Mouse (Mus musculus): ENCODE measurements around the gene Jph4. TPM values are rescaled to one million over a fixed set of nuclear protein-coding genes. Genes with fewer than 3 reads are reported as not detected.

The Jph4 gene
- polyA plus RNA-seq, 1 experiment from 2014 or later = 0.15 TPM

- H3K4me2 ChIP-seq = peak overlapping the region; percentile 24
- peak overlapping the region; percentile 84 for H3K27ac ChIP-seq
- peak; percentile 61 for ATAC-seq
- no peaks in the 10 kb centered on the region for H3K9me3 ChIP-seq (replicated peaks)
- 20% methylated on average over 1 of the region's 1 CpGs for WGBS (ENCODE audit: insufficient replicate concordance)
- H3K27me3 ChIP-seq (replicated peaks) = peaks cover 10% of the 10 kb centered on the region
- peaks cover 75% of the 10 kb centered on the region for H3K4me1 ChIP-seq
- H3K4me3 ChIP-seq = no peak overlapping the region
- no peaks in the 10 kb centered on the region for H3K36me3 ChIP-seq
- no peak overlapping the region for H3K9ac ChIP-seq
Measured at GRCm38 (mm10) chr14:55059009-55059408, 57.7 kb downstream of the Jph4 start.

Other genes with a start within 250 kb of the Jph4 start
- 4.0 and 4.1 TPM in 2 replicates for gene Homez, start 246.0 kb downstream of the Jph4 start, polyA plus RNA-seq (2016; fragmentation: Nextera tagmentation; extraction: Ambion mirVana)
- gene Ppp1r3e, start 239.4 kb downstream of the Jph4 start, polyA plus RNA-seq (2016; fragmentation: Nextera tagmentation; extraction: Ambion mirVana) = 0.80 and 0.83 TPM in 2 replicates
- 0.83 and 1.2 TPM in 2 replicates for gene Bcl2l2, start 233.6 kb downstream of the Jph4 start, polyA plus RNA-seq (2016; fragmentation: Nextera tagmentation; extraction: Ambion mirVana)
- 0.14 TPM in 1 of 2 replicates, not detected in the other for gene Gm20521, start 233.5 kb downstream of the Jph4 start, polyA plus RNA-seq (2016; fragmentation: Nextera tagmentation; extraction: Ambion mirVana)
- 97.0 and 97.9 TPM in 2 replicates for gene Pabpn1, start 224.4 kb downstream of the Jph4 start, polyA plus RNA-seq (2016; fragmentation: Nextera tagmentation; extraction: Ambion mirVana)
- 5.9 and 6.0 TPM in 2 replicates for gene Slc22a17, start 203.8 kb downstream of the Jph4 start, polyA plus RNA-seq (2016; fragmentation: Nextera tagmentation; extraction: Ambion mirVana)
- gene Efs, start 190.8 kb downstream of the Jph4 start, polyA plus RNA-seq (2016; fragmentation: Nextera tagmentation; extraction: Ambion mirVana) = 1.5 and 2.0 TPM in 2 replicates
- not detected in 2 replicates for gene Il25, start 184.2 kb downstream of the Jph4 start, polyA plus RNA-seq (2016; fragmentation: Nextera tagmentation; extraction: Ambion mirVana)
- gene Cmtm5, start 180.7 kb downstream of the Jph4 start, polyA plus RNA-seq (2016; fragmentation: Nextera tagmentation; extraction: Ambion mirVana) = not detected in 2 replicates
- gene Myh6, start 150.0 kb downstream of the Jph4 start, polyA plus RNA-seq (2016; fragmentation: Nextera tagmentation; extraction: Ambion mirVana) = 0.77 and 1.2 TPM in 2 replicates
- not detected in 2 replicates for gene Gm17428, start 140.0 kb downstream of the Jph4 start, polyA plus RNA-seq (2016; fragmentation: Nextera tagmentation; extraction: Ambion mirVana)
- gene Myh7, start 122.3 kb downstream of the Jph4 start, polyA plus RNA-seq (2016; fragmentation: Nextera tagmentation; extraction: Ambion mirVana) = 0.82 and 2.4 TPM in 2 replicates
- 55.6 and 57.5 TPM in 2 replicates for gene Ngdn, start 101.5 kb downstream of the Jph4 start, polyA plus RNA-seq (2016; fragmentation: Nextera tagmentation; extraction: Ambion mirVana)
- gene Zfhx2, start 24.6 kb downstream of the Jph4 start, polyA plus RNA-seq (2016; fragmentation: Nextera tagmentation; extraction: Ambion mirVana) = 2.4 and 2.5 TPM in 2 replicates
- gene Thtpa, start 22.2 kb downstream of the Jph4 start, polyA plus RNA-seq (2016; fragmentation: Nextera tagmentation; extraction: Ambion mirVana) = 6.9 TPM in 2 replicates
- 34.0 and 34.5 TPM in 2 replicates for gene Ap1g2, start 10.3 kb downstream of the Jph4 start, polyA plus RNA-seq (2016; fragmentation: Nextera tagmentation; extraction: Ambion mirVana)
- not detected in 2 replicates for gene Dhrs2, start 105.1 kb upstream of the Jph4 start, polyA plus RNA-seq (2016; fragmentation: Nextera tagmentation; extraction: Ambion mirVana)

Measured in liver, embryonic 12.5 days (tissue).